Mouse (Mus musculus) left cerebral cortex, adult 6 months (tissue): Measurements from ENCODE around the gene Umps. TPM values are rescaled to one million over a fixed set of nuclear protein-coding genes. Genes with fewer than 3 reads are reported as not detected.

ENCODE experiments used
- long read RNA-seq, 2 experiments: library from polyadenylated mRNA; unstranded; transcript quantifications; one replicate each; pipeline ENCODE4 v2.0.0; 2019 to 2020
- polyA plus RNA-seq: library from polyadenylated mRNA; unstranded; fragments of <200 nt; fragmentation: Nextera tagmentation; gene quantifications from 2 replicates; pipeline ENCODE4 v1.2.3, GENCODE M21; 2021

Gene Umps
- 6.8 and 7.7 TPM in 2 replicates for polyA plus RNA-seq
- long read RNA-seq, experiment 1, transcript Umps-201 (6 exons, 3,484 nt) = major isoform, 98 of 125 reads
- long read RNA-seq, experiment 1, transcript Umps-202 (5 exons, 3,283 nt) = minor isoform, 9 of 125 reads
- long read RNA-seq, experiment 1, partial matches to known transcripts = 9 of 125 reads
- long read RNA-seq, experiment 1, other reads (novel, unspliced or antisense) = 9 of 125 reads
- long read RNA-seq, experiment 2, transcript Umps-201 (6 exons, 3,484 nt) = major isoform, 10 of 21 reads
- long read RNA-seq, experiment 2, partial matches to known transcripts = 5 of 21 reads
- long read RNA-seq, experiment 2, other reads (novel, unspliced or antisense) = 4 of 21 reads

DNA sequence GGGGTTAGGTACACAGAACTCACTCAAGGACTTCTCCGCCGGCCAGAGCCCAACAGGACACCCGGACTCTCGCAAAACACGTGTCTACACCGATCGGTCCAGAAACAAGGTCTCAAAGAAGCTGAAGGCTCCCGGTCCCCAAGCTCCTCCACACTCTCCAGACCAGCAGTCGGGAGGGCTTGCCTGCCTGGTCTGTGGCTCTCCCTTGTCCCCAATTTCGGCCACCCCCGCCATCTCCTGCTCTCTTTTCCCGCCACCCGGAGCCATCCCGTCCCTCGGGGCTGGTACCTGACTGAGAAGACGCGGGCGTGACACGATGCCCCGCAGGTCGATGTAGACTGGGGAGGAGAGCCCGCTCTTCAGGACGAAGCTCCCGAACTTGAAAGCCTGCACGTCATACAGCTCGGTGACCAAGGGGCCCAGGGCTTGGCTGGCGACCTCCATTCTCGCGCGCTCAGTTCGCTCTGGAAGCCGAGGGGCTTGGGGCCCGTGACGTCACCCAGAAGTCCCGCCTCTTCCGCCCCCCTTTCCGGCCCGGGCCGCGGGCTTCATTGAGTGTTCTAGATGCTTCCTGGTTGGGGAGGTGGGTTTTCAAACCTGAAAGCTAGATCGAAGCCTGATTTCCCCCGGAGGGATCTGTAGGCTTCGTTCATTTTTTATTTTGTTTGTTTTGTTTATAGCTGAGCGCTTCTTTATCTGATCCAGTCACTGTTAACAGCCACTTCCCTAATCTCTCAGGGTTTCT is at the start of gene Umps:
Gene Umps (minus strand): TSS at position 501 of the 745 bp plus-strand sequence.

Other genes with a start within 250 kb of the Umps start
- not detected in 2 replicates for gene Muc13, start 173.0 kb downstream of the Umps start, polyA plus RNA-seq
- 8.6 and 29.4 TPM in 2 replicates for gene Itgb5, start 137.4 kb downstream of the Umps start, polyA plus RNA-seq